Mouse (Mus musculus): Measurements from ENCODE around the gene Npas3. TPM values are rescaled to one million over a fixed set of nuclear protein-coding genes. Genes with fewer than 3 reads are reported as not detected.

Gene Npas3
- polyA plus RNA-seq, 1 experiment from 2014 or later, result 0.08 TPM

DNA sequence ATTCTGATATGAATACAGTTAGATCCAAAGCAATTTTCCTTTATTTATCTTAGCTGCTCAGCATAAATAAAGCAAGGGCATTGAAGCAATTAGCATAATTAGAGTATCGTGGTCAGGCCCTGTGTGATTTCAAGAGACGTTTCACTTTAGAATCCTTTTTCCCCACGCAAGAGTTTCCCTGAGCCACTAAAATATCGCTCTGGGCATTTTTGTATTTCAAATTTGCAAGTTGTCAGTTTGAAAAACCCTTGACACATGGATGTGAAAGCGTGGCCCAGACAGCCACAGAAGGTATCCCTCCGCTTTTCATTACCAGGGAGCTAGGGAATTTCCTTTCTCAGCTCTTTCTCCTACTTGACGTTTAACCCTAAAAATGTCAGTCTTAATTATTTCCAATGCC lies 553.9 kb downstream of the Npas3 start:
- ATAC-seq (no peak), DNase-seq (no peak)
- TF ChIP-seq CTCF (IDR thresholded peaks at IDR 0.05; ENCODE audit: low read depth), result no peak
- no peak for TF ChIP-seq EP300 (IDR thresholded peaks at IDR 0.05; ENCODE audit: low read depth)
- no peaks in the 10 kb centered on the region for H3K4me1 ChIP-seq (ENCODE audit: insufficient read depth)
- H3K4me3 ChIP-seq (ENCODE audit: low read depth, low read length), result no peak overlapping the region
- H3K27me3 ChIP-seq (ENCODE audit: insufficient read depth, low read length), result no peaks in the 10 kb centered on the region
- no peaks in the 10 kb centered on the region for H3K9me3 ChIP-seq (ENCODE audit: low read length)
- no peak overlapping the region for H3K27ac ChIP-seq (ENCODE audit: low read depth)
- 72% methylated on average over 7 of the region's 7 CpGs for WGBS (ENCODE audit: insufficient replicate concordance)
- H3K9ac ChIP-seq (replicated peaks), result no peak overlapping the region
- H3K36me3 ChIP-seq (replicated peaks; ENCODE audit: insufficient read depth, low read length), result no peaks in the 10 kb centered on the region
- no peak overlapping the region for H3K4me2 ChIP-seq (ENCODE audit: low read depth, low read length)

DNA sequence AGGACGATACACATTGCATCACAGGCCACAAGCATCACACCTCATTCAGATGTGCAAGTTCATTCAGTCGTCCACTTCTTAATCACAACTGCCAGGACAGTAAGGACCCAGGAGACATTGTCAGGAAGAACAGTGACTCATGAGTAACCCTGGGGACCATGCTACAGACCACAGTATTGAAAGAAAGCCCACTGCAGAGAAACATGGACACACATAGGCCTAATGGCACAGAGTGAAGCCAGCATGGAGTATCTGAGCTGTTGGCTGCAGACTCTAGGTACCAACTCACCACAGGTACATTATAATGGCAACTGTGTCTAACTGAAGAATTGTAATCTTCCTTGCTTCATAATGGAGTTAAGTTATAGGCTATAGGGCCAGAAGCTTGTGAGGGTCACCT lies 561.6 kb downstream of the Npas3 start:
- no peaks in the 10 kb centered on the region for H3K36me3 ChIP-seq (replicated peaks; ENCODE audit: insufficient read depth, low read length)
- 77% methylated on average over 2 of the region's 2 CpGs for WGBS (ENCODE audit: insufficient replicate concordance)
- no peaks in the 10 kb centered on the region for H3K27me3 ChIP-seq (ENCODE audit: insufficient read depth, low read length)
- H3K4me1 ChIP-seq (ENCODE audit: insufficient read depth), result no peaks in the 10 kb centered on the region
- no peaks in the 10 kb centered on the region for H3K9me3 ChIP-seq (ENCODE audit: low read length)
- H3K4me3 ChIP-seq (ENCODE audit: low read depth, low read length), result no peak overlapping the region
- no peak for DNase-seq
- no peak overlapping the region for H3K9ac ChIP-seq (replicated peaks)
- TF ChIP-seq EP300 (IDR thresholded peaks at IDR 0.05; ENCODE audit: low read depth) (no peak), CTCF (IDR thresholded peaks at IDR 0.05; ENCODE audit: low read depth) (no peak)
- no peak for ATAC-seq
- H3K4me2 ChIP-seq (ENCODE audit: low read depth, low read length), result no peak overlapping the region
- no peak overlapping the region for H3K27ac ChIP-seq (ENCODE audit: low read depth)

DNA sequence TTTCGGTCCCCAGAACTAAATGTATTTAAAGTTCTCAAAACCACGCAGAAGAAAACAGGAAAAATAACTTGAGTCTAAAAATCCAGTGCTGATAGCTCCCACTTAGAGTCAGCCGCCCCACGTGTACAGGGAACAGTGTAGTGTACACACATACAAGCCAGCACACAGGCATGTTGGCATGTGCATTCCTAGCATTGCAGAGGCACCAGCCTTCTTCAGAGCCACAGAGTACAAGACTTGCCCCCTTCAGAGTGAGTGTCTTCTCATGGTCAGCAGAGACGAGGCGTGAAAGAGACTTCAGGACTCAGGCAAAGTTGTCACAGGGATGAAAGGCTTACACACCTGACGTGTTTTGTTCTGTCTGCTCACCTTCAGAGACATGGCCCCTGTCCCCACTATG lies 565.8 kb downstream of the Npas3 start:
- ATAC-seq (no peak), DNase-seq (no peak)
- 73% methylated on average over 7 of the region's 7 CpGs for WGBS (ENCODE audit: insufficient replicate concordance)
- no peak overlapping the region for H3K27ac ChIP-seq (ENCODE audit: low read depth)
- no peak for TF ChIP-seq EP300 (IDR thresholded peaks at IDR 0.05; ENCODE audit: low read depth)
- TF ChIP-seq CTCF (IDR thresholded peaks at IDR 0.05; ENCODE audit: low read depth), result no peak
- no peak overlapping the region for H3K4me2 ChIP-seq (ENCODE audit: low read depth, low read length)
- H3K36me3 ChIP-seq (replicated peaks; ENCODE audit: insufficient read depth, low read length), result no peaks in the 10 kb centered on the region
- no peak overlapping the region for H3K9ac ChIP-seq (replicated peaks)
- no peaks in the 10 kb centered on the region for H3K4me1 ChIP-seq (ENCODE audit: insufficient read depth)
- H3K27me3 ChIP-seq (ENCODE audit: insufficient read depth, low read length), result no peaks in the 10 kb centered on the region
- no peak overlapping the region for H3K4me3 ChIP-seq (ENCODE audit: low read depth, low read length)
- H3K9me3 ChIP-seq (ENCODE audit: low read length), result no peaks in the 10 kb centered on the region

DNA sequence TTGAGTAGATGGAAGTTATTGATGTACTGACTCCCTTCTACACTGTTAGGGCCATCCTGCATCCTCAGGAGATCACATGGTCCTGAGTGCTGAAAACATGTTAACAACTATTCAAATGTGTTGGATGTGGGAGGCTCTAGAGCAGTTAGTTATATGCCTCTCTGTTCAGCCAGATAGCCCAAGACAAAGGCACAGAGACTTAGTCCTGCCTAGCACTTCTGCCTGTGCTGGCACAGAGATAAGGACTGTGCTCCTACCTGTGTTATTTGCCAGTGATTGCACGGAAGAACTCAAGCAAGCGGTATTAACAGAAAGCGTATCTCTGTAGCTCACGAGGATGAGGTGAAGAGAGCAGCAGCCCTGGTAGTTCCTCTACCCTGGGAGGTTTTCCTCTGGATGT lies 571.5 kb downstream of the Npas3 start:
- H3K9me3 ChIP-seq (ENCODE audit: low read length), result no peaks in the 10 kb centered on the region
- H3K4me2 ChIP-seq (ENCODE audit: low read depth, low read length), result no peak overlapping the region
- H3K4me3 ChIP-seq (ENCODE audit: low read depth, low read length), result no peak overlapping the region
- DNase-seq, result no peak
- peak; percentile 44; the same call in 1 of the 2 replicates for ATAC-seq
- H3K27ac ChIP-seq (ENCODE audit: low read depth), result no peak overlapping the region
- H3K36me3 ChIP-seq (replicated peaks; ENCODE audit: insufficient read depth, low read length), result no peaks in the 10 kb centered on the region
- 71% methylated on average over 4 of the region's 4 CpGs for WGBS (ENCODE audit: insufficient replicate concordance)
- H3K4me1 ChIP-seq (ENCODE audit: insufficient read depth), result no peaks in the 10 kb centered on the region
- H3K27me3 ChIP-seq (ENCODE audit: insufficient read depth, low read length), result no peaks in the 10 kb centered on the region
- TF ChIP-seq EP300 (IDR thresholded peaks at IDR 0.05; ENCODE audit: low read depth), result 0 out of 2 replicates have a peak, but pooled peaks have one; percentile 36
- TF ChIP-seq CTCF (IDR thresholded peaks at IDR 0.05; ENCODE audit: low read depth), result no peak
- H3K9ac ChIP-seq (replicated peaks), result no peak overlapping the region

DNA sequence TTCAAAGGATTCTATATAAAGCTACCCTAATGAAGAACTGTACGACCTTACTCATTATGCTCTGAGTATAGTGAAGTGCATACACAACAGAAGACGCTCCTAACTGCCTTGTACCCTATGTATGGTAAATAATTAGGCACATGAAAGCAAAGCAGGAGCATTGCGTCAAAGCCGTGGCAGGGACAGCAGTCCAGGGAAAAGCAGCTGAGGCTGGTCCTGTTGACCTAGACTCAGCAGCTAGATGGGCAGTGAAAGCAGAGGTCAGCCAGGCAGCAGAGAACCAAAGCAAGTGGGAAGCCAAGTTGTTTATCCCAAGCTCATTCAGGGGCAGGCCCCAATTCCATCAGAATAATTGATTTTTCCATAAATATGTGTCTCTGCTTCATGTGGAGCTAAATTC lies 574.4 kb downstream of the Npas3 start:
- Histone ChIP-seq H3K36me3 (replicated peaks; ENCODE audit: insufficient read depth, low read length) (no peaks in the 10 kb centered on the region), H3K4me1 (ENCODE audit: insufficient read depth) (no peaks in the 10 kb centered on the region), H3K4me3 (ENCODE audit: low read depth, low read length) (no peak overlapping the region), H3K9ac (replicated peaks) (no peak overlapping the region), H3K27me3 (ENCODE audit: insufficient read depth, low read length) (no peaks in the 10 kb centered on the region), H3K9me3 (ENCODE audit: low read length) (no peaks in the 10 kb centered on the region), H3K27ac (ENCODE audit: low read depth) (no peak overlapping the region), H3K4me2 (ENCODE audit: low read depth, low read length) (no peak overlapping the region)
- no peak for TF ChIP-seq CTCF (IDR thresholded peaks at IDR 0.05; ENCODE audit: low read depth)
- TF ChIP-seq EP300 (IDR thresholded peaks at IDR 0.05; ENCODE audit: low read depth), result no peak
- no peak for DNase-seq
- 66% methylated on average over 4 of the region's 4 CpGs for WGBS (ENCODE audit: insufficient replicate concordance)
- ATAC-seq, result no peak

DNA sequence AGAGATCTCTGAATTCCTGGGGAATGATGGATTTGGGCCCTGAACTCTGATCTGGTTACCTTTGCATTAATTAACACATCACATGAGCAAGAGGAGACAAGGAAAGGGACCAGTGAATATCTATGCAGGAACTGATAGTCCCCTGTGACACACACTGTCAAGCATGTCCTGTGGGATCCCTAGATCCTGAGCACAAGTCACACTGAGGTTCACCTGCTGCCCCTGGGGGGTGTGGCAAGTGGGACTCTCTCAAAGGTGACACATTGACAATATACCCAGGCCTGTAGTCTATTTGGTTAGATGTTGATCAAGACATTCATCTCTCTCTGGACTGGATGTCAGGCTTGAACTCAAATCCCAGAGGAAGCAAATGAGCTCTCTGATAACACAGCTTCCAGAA lies 576.8 kb downstream of the Npas3 start:
- Histone ChIP-seq H3K9me3 (ENCODE audit: low read length) (no peaks in the 10 kb centered on the region), H3K4me2 (ENCODE audit: low read depth, low read length) (no peak overlapping the region), H3K9ac (replicated peaks) (no peak overlapping the region), H3K36me3 (replicated peaks; ENCODE audit: insufficient read depth, low read length) (no peaks in the 10 kb centered on the region), H3K4me3 (ENCODE audit: low read depth, low read length) (no peak overlapping the region), H3K4me1 (ENCODE audit: insufficient read depth) (no peaks in the 10 kb centered on the region), H3K27ac (ENCODE audit: low read depth) (no peak overlapping the region), H3K27me3 (ENCODE audit: insufficient read depth, low read length) (no peaks in the 10 kb centered on the region)
- ATAC-seq (no peak), DNase-seq (no peak)
- TF ChIP-seq EP300 (IDR thresholded peaks at IDR 0.05; ENCODE audit: low read depth) (no peak), CTCF (IDR thresholded peaks at IDR 0.05; ENCODE audit: low read depth) (no peak)
